Mouse (Mus musculus): ENCODE measurements around the gene Socs1. TPM values are rescaled to one million over a fixed set of nuclear protein-coding genes. Genes with fewer than 3 reads are reported as not detected.

The Socs1 gene
- polyA plus RNA-seq, 1 experiment, result 7.3 TPM

DNA sequence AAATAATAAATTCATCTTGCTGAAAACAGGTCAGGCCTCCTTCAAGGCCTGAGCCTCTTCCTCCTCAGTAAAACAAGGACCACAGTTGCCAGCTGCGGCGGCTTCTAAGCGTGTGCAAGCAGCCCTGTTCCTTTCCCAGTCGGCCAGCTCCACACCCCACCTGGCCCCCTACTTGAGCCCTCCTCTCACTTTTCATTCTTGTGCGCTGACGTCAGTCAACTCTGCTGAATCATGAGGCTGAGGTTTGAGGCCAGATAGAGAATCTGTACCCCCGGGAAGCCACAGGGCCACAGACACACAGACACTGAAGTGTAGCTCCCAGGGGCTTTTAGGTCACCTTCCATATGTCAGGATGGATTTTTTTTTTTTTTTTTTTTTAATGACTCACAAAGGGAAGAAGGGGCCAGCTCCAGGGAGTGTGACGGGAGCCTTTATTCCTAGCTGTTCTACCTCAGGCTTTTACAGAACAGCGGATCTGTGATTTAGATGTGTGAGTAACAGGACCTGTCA is 3.4 kb downstream of the Socs1 start:
- Histone ChIP-seq H3K4me3 (ENCODE audit: insufficient read depth, low read length) (no peak overlapping the region), H3K27ac (ENCODE audit: insufficient read depth, low read length) (peak overlapping the region; percentile 44), H3K4me1 (ENCODE audit: control insufficient read depth, insufficient read depth, low read length) (peaks cover 13% of the 10 kb centered on the region)
- 0 out of 2 replicates have a peak, but pooled peaks have one; percentile 15 for TF ChIP-seq POLR2A (IDR thresholded peaks at IDR 0.05; ENCODE audit: low read depth, low read length)
- TF ChIP-seq CTCF (IDR thresholded peaks at IDR 0.05; ENCODE audit: borderline replicate concordance, insufficient read depth, low read length), result no peak

DNA sequence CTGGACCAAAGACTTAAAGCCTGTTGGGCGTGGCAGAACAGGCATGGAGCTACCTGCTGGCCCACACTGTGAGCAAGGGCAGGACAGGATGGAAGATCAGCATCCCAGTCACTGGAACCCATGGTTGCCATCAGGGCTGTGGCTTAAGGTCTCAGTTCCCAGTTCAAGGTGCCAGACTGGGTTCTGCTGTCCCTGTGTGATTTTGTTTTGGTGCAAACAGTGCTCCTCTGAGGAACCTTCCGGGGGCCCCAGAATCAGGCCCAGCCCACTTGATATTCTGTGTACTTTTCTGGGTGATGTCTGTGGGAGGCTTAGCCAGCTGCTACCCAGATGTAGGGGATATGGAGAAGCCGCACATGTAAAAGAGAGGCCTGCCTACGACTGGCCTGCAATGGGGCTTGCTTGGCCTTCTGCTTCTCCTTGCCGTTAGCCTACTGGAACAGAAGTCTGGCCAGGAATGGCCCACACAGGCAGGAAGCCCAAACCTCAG is 4.7 kb downstream of the Socs1 start:
- TF ChIP-seq POLR2A (IDR thresholded peaks at IDR 0.05; ENCODE audit: low read depth, low read length), result 0 out of 2 replicates have a peak, but pooled peaks have one; percentile 3
- no peak for TF ChIP-seq CTCF (IDR thresholded peaks at IDR 0.05; ENCODE audit: borderline replicate concordance, insufficient read depth, low read length)
- H3K4me3 ChIP-seq (ENCODE audit: insufficient read depth, low read length), result no peak overlapping the region
- H3K4me1 ChIP-seq (ENCODE audit: control insufficient read depth, insufficient read depth, low read length), result peaks cover 18% of the 10 kb centered on the region
- H3K27ac ChIP-seq (ENCODE audit: insufficient read depth, low read length), result no peak overlapping the region

DNA sequence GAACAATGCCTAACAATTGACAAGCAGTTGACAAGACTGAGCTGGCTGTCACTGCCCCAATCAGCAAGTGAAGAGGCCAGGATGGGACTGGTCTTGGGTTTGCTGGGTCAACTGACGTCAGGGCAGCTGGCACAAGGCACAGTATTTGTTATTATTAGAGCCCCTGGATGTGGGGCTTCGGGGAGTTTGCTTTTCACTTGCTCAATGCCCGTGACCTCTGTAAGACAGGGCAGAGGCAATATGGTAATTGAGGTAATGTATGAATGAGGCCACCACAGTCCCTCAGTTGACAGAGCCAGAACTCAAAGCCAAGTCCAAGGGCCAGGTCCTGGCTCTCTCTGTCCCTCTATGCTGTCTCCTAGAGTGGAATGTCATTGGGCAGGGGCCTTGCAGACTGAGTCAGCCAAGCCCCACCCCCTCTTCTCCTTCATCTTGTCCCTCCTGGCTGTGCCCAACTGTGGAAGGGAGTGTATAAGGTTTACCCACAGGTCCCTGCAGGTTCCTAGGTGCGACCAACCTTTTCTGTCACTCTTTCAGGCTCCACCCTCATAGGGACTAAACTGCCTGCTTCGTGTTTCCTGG is 7.7 kb downstream of the Socs1 start:
- TF ChIP-seq CTCF (IDR thresholded peaks at IDR 0.05; ENCODE audit: borderline replicate concordance, insufficient read depth, low read length) (no peak), POLR2A (IDR thresholded peaks at IDR 0.05; ENCODE audit: low read depth, low read length) (no peak)
- Histone ChIP-seq H3K4me1 (ENCODE audit: control insufficient read depth, insufficient read depth, low read length) (peaks cover 12% of the 10 kb centered on the region), H3K4me3 (ENCODE audit: insufficient read depth, low read length) (no peak overlapping the region), H3K27ac (ENCODE audit: insufficient read depth, low read length) (no peak overlapping the region)

DNA sequence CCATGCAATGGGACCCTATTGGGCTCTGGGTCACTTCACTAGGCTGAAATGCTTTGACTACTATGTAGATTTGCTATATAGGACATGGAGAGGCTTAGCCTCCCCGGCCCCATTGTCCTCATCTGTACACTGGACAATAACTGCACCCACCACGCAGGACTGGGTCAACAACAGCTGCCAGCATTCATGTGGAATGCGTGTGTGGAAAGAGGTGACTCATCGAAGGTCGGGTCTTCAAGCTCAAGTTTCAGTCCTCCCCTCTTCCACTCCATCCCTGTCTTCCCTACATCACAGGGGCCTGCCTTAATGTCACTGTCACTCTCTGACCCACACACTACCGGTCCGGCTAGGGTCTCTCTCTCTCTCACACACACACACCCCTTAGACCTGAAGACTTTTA is 9.0 kb downstream of the Socs1 start:
- Histone ChIP-seq H3K4me1 (ENCODE audit: control insufficient read depth, insufficient read depth, low read length) (peaks cover 6% of the 10 kb centered on the region; the same call in 1 of the 2 replicates), H3K4me3 (ENCODE audit: insufficient read depth, low read length) (no peak overlapping the region), H3K27ac (ENCODE audit: insufficient read depth, low read length) (no peak overlapping the region)
- TF ChIP-seq POLR2A (IDR thresholded peaks at IDR 0.05; ENCODE audit: low read depth, low read length), result no peak
- TF ChIP-seq CTCF (IDR thresholded peaks at IDR 0.05; ENCODE audit: borderline replicate concordance, insufficient read depth, low read length), result no peak

DNA sequence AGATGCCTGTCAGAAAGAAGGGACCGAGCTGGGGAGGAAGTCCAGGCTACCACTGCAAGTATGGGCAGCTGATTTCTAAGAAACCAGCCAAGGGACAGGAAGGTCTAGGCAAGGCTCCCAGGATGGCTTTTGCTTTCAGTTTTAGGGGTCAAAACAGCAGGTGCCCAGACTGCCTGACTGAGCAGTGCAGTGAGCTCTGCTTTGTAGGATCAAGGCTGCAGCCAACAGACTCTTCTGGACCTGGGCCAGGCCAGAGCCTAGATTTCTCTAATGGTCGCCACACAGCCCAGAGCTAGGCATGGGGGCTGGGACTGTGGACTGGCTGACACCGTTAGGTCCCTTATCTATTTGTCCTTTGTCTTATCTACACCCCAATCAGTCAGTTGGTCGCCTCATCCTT is 10.6 kb downstream of the Socs1 start:
- Histone ChIP-seq H3K27ac (ENCODE audit: insufficient read depth, low read length) (no peak overlapping the region), H3K4me1 (ENCODE audit: control insufficient read depth, insufficient read depth, low read length) (peaks cover 6% of the 10 kb centered on the region; the same call in 1 of the 2 replicates), H3K4me3 (ENCODE audit: insufficient read depth, low read length) (no peak overlapping the region)
- TF ChIP-seq CTCF (IDR thresholded peaks at IDR 0.05; ENCODE audit: borderline replicate concordance, insufficient read depth, low read length), result no peak
- TF ChIP-seq POLR2A (IDR thresholded peaks at IDR 0.05; ENCODE audit: low read depth, low read length), result no peak

DNA sequence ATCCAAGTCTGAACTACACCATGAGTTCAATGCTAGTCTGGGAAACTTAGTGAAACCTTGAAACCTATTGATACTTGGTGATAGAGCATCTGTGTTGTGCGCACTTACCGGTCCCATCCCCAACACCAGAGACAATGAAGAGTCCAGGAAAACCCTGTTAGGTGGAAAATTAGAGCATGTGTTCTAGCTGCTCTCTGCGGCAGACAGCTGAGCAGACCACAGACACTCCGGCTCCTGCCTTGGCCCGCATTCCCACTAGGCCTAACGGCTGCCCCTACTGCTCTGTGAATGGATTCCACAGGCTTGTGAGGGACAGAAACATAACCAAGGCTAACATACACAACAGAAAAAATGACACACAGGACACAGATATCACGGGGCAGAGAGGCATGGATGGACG is 11.8 kb downstream of the Socs1 start:
- no peak for TF ChIP-seq POLR2A (IDR thresholded peaks at IDR 0.05; ENCODE audit: low read depth, low read length)
- no peak for TF ChIP-seq CTCF (IDR thresholded peaks at IDR 0.05; ENCODE audit: borderline replicate concordance, insufficient read depth, low read length)
- Histone ChIP-seq H3K4me3 (ENCODE audit: insufficient read depth, low read length) (no peak overlapping the region), H3K4me1 (ENCODE audit: control insufficient read depth, insufficient read depth, low read length) (peaks cover 6% of the 10 kb centered on the region; the same call in 1 of the 2 replicates), H3K27ac (ENCODE audit: insufficient read depth, low read length) (no peak overlapping the region)

DNA sequence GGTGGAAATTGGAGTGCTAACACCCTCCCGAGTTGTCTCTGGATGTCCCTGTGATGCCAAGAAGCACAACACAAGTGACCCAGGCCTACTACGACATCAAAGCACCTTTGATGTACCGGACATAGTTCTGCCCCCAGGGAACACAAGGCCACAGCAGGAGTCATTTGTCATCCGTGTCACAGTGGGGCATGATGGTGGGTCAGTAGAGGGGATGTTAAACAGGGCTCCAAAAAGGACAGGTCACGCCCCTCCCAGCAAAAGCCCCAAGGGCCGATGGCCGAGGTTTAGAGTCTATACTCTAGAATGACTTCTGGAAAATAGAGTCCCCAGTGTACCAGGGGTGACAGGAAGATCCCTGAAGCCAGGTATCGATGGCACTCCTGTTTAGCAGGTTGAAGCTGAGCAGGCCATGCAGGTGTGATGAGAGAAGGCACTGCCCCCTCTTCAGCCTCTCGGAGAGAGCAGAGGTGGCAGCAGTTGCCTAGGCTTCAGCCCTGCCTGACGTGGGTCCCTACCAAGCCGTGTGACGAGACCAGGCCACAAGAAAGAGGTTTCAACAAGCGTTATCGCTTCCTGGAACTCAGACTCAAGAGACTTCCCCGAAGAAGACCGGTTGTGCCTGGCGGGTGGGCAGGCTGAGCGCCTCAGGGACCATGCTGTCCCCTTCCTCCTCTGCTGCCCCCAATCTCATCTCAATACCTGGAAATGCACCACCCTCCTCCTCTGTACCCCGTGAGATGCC is 13.4 kb downstream of the Socs1 start:
- no peak overlapping the region for H3K27ac ChIP-seq (ENCODE audit: insufficient read depth, low read length)
- H3K4me3 ChIP-seq (ENCODE audit: insufficient read depth, low read length), result no peak overlapping the region
- peaks cover 6% of the 10 kb centered on the region; the same call in 1 of the 2 replicates for H3K4me1 ChIP-seq (ENCODE audit: control insufficient read depth, insufficient read depth, low read length)
- no peak for TF ChIP-seq CTCF (IDR thresholded peaks at IDR 0.05; ENCODE audit: borderline replicate concordance, insufficient read depth, low read length)
- no peak for TF ChIP-seq POLR2A (IDR thresholded peaks at IDR 0.05; ENCODE audit: low read depth, low read length)

DNA sequence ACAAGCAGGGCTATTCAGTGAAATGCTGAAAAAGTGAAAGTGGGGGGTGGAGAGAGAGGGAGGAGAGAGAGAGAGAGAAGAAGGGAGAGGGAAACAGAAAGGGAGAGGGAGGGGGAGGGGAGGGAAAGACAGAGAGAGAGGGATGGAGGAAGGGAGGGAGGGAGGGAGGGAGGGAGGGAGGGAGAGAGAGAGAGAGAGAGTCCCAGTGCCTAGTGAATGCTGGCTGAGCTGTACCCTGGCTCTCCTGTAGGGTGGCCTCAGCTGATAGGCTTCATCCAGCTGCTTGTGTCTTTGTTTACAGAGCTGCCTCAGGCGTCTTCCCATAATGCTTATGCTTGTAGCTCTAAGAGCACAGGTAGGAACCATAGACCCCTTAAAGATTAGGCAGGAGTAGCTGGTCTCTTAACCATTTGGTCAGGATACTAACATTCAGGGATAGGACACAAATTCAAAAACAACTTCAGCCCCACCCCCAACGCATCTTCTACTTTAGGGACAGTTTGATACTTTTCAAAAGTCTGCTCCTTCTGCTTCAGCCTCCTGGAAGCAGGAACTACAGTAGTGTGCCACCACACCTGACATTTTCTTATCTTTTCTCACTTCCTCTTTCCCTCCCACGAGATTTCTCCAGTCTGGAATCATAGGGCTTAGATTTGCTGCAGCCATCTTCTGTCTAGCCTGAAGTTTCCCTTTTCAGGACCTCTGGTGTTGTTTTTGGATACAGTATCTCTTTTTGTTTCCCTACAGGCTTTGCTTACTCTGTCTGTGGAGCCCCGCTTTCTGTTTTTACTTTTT is 14.6 kb downstream of the Socs1 start:
- no peak overlapping the region for H3K4me3 ChIP-seq (ENCODE audit: insufficient read depth, low read length)
- TF ChIP-seq CTCF (IDR thresholded peaks at IDR 0.05; ENCODE audit: borderline replicate concordance, insufficient read depth, low read length) (no peak), POLR2A (IDR thresholded peaks at IDR 0.05; ENCODE audit: low read depth, low read length) (no peak)
- H3K27ac ChIP-seq (ENCODE audit: insufficient read depth, low read length), result no peak overlapping the region
- H3K4me1 ChIP-seq (ENCODE audit: control insufficient read depth, insufficient read depth, low read length), result no peaks in the 10 kb centered on the region

DNA sequence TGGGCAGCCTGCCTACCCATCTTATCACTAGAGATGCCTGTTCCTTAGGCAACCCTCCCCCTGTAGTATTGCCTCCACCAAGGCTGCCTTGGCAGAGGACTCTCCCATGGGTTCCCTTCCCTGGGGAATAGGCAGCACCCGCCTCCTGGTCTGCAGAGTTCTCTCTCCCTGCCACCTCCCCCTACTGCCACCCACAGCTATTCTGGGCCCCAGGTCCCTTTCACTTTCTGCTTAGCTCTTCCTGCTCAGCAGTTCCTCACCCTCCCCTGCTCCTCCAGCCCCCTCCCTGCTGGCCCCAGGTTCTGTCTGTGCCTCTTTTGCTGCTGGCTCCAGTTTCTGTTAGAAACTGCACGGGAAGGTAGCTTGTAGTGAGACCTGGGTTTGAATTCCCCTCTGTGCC is 15.7 kb downstream of the Socs1 start:
- Histone ChIP-seq H3K27ac (ENCODE audit: insufficient read depth, low read length) (no peak overlapping the region), H3K4me3 (ENCODE audit: insufficient read depth, low read length) (no peak overlapping the region), H3K4me1 (ENCODE audit: control insufficient read depth, insufficient read depth, low read length) (no peaks in the 10 kb centered on the region)
- TF ChIP-seq CTCF (IDR thresholded peaks at IDR 0.05; ENCODE audit: borderline replicate concordance, insufficient read depth, low read length) (no peak), POLR2A (IDR thresholded peaks at IDR 0.05; ENCODE audit: low read depth, low read length) (no peak)
